Mouse (Mus musculus) midbrain, embryonic 15.5 days (tissue): ENCODE measurements around the gene N6amt1. TPM values are rescaled to one million over a fixed set of nuclear protein-coding genes. Genes with fewer than 3 reads are reported as not detected.

Experiments used
- ATAC-seq: fragments of 200-750 bp; cut with Nextera tagmentation; replicated peaks from 2 replicates; pipeline ENCODE4 v1.8.0; 2017; ENCODE audit warnings: moderate TSS enrichment
- H3K27ac ChIP-seq: fragments of 300-500 bp; sonication (generic); 2 replicates; pipeline ENCODE4 v1.5.1; 2015; ENCODE audit warnings: mild to moderate bottlenecking, inconsistent platforms
- H3K27me3 ChIP-seq: fragments of 300-500 bp; sonication (generic); replicated peaks from 2 replicates; pipeline ENCODE4 v1.6.1; 2015; ENCODE audit warnings: inconsistent platforms
- H3K36me3 ChIP-seq: fragments of 300-500 bp; sonication (generic); replicated peaks from 2 replicates; pipeline ENCODE4 v1.6.1; 2015; ENCODE audit warnings: inconsistent platforms
- H3K4me1 ChIP-seq: fragments of 300-500 bp; sonication (generic); 2 replicates; pipeline ENCODE4 v1.6.1; 2015; ENCODE audit warnings: inconsistent platforms
- H3K4me2 ChIP-seq: fragments of 300-500 bp; sonication (generic); 2 replicates; pipeline ENCODE4 v1.6.1; 2015; ENCODE audit warnings: inconsistent platforms, mild to moderate bottlenecking, moderate library complexity
- H3K4me3 ChIP-seq: fragments of 300-500 bp; sonication (generic); 2 replicates; pipeline ENCODE4 v1.5.1; 2015; ENCODE audit warnings: mild to moderate bottlenecking, inconsistent platforms
- H3K9ac ChIP-seq: fragments of 300-500 bp; sonication (generic); 2 replicates; pipeline ENCODE4 v1.6.1; 2015; ENCODE audit warnings: mild to moderate bottlenecking, inconsistent platforms
- H3K9me3 ChIP-seq: fragments of 300-500 bp; sonication (generic); 2 replicates; pipeline ENCODE4 v1.6.1; 2016; ENCODE audit warnings: inconsistent platforms
- WGBS: fragments of 180-500 bp; shearing (Covaris S2); methylation state at CpG from one replicate; pipeline ENCODE4 v1.1.7; 2015; ENCODE audit warnings: mixed read lengths; 5-methylcytosine and 5-hydroxymethylcytosine counted together
- polyA plus RNA-seq: library from polyadenylated mRNA; unstranded; fragments of >200 nt; fragmentation: Nextera tagmentation; extraction: Ambion mirVana; gene quantifications from 2 replicates; pipeline ENCODE4 v1.2.1, GENCODE M21; 2015

N6amt1 gene
- polyA plus RNA-seq, 1 experiment from 2014 or later = 20.7 TPM

GRCm38 (mm10) chr16:87405001-87405400 is 51.0 kb downstream of the N6amt1 start:
- H3K4me1 ChIP-seq = no peaks in the 10 kb centered on the region
- H3K27ac ChIP-seq = no peak overlapping the region
- 74% methylated on average over 3 of the region's 3 CpGs for WGBS
- H3K27me3 ChIP-seq = no peaks in the 10 kb centered on the region
- no peak overlapping the region for H3K4me3 ChIP-seq
- no peak overlapping the region for H3K9ac ChIP-seq
- no peak overlapping the region for H3K4me2 ChIP-seq
- ATAC-seq = no peak
- H3K9me3 ChIP-seq = no peaks in the 10 kb centered on the region
- peaks cover 71% of the 10 kb centered on the region for H3K36me3 ChIP-seq

Other genes starting within 250 kb of the N6amt1 start
- 24.5 and 26.5 TPM in 2 replicates for gene Ltn1, start 78.4 kb downstream of the N6amt1 start, polyA plus RNA-seq
- 14.4 and 16.5 TPM in 2 replicates for gene Rwdd2b, start 86.4 kb downstream of the N6amt1 start, polyA plus RNA-seq
- 49.5 and 49.8 TPM in 2 replicates for gene Usp16, start 100.5 kb downstream of the N6amt1 start, polyA plus RNA-seq
- 400 and 416 TPM in 2 replicates for gene Cct8, start 141.7 kb downstream of the N6amt1 start, polyA plus RNA-seq
- 0.10 and 0.14 TPM in 2 replicates for gene Map3k7cl, start 199.1 kb downstream of the N6amt1 start, polyA plus RNA-seq